Mouse (Mus musculus): ENCODE results near the gene Cox8a.

The Cox8a gene

GRCm38 (mm10) chr19:7185059-7185458, 32.4 kb downstream of the Cox8a start:
- no peak for DNase-seq (ENCODE audit: low spot score)

GRCm38 (mm10) chr19:7183419-7183818, 34.0 kb downstream of the Cox8a start:
- DNase-seq (ENCODE audit: low spot score): no peak

- peak; percentile 22 for DNase-seq (ENCODE audit: low spot score)
Observed at GRCm38 (mm10) chr19:7182273-7182949, 35.0 kb downstream of the Cox8a start.

- DNase-seq (ENCODE audit: low spot score): no peak
Observed at GRCm38 (mm10) chr19:7181496-7181895, 35.9 kb downstream of the Cox8a start.

GRCm38 (mm10) chr19:7180756-7181405, 36.5 kb downstream of the Cox8a start:
- DNase-seq (ENCODE audit: low spot score): no peak

- no peak for DNase-seq (ENCODE audit: low spot score)
Observed at GRCm38 (mm10) chr19:7178841-7179452, 38.5 kb downstream of the Cox8a start.

GRCm38 (mm10) chr19:7177804-7178511, 39.5 kb downstream of the Cox8a start:
- no peak for DNase-seq (ENCODE audit: low spot score)

- DNase-seq (ENCODE audit: low spot score): no peak
Observed at GRCm38 (mm10) chr19:7176041-7176696, 41.2 kb downstream of the Cox8a start.

GRCm38 (mm10) chr19:7172051-7172866, 45.2 kb downstream of the Cox8a start:
- no peak for DNase-seq (ENCODE audit: low spot score)

- DNase-seq (ENCODE audit: low spot score): no peak
Observed at GRCm38 (mm10) chr19:7171447-7171846, 46.0 kb downstream of the Cox8a start.

- DNase-seq (ENCODE audit: low spot score): no peak
Observed at GRCm38 (mm10) chr19:7170916-7171315, 46.5 kb downstream of the Cox8a start.

- DNase-seq (ENCODE audit: low spot score): no peak
Observed at GRCm38 (mm10) chr19:7168423-7168822, 49.0 kb downstream of the Cox8a start.

- no peak for DNase-seq (ENCODE audit: low spot score)
Observed at GRCm38 (mm10) chr19:7166767-7167166, 50.6 kb downstream of the Cox8a start.

- no peak for DNase-seq (ENCODE audit: low spot score)
Observed at GRCm38 (mm10) chr19:7166200-7166711, 51.2 kb downstream of the Cox8a start.

GRCm38 (mm10) chr19:7165509-7166199, 51.8 kb downstream of the Cox8a start:
- DNase-seq (ENCODE audit: low spot score): no peak
